ENCODE assay signal across 16 mouse cellular contexts in genomic region chr2:69014241-69014640, GRCm38 (mm10).
"Had no signal": no experiment of that assay in that cellular context is flagged by ENCODE, and none has a peak within 500 bp of the region (broad histone marks: within the 10 kb centered on the region; RNA-seq: fewer than 3 reads in every experiment).

No protein-coding gene starts in this region.

- H3K36me3 ChIP-seq: limb, embryonic 10.5 days; liver, embryonic 15.5 days; midbrain, embryonic 15.5 days had no signal

- H3K27me3 ChIP-seq: liver, embryonic 15.5 days; megakaryocyte, embryonic 14.5 days; midbrain, embryonic 15.5 days had no signal

- H3K4me1 ChIP-seq: liver, embryonic 15.5 days had no signal

- H3K4me3 ChIP-seq: layer of hippocampus, adult 2 months; limb, embryonic 10.5 days; liver, embryonic 15.5 days; megakaryocyte, embryonic 14.5 days; midbrain, embryonic 15.5 days had no signal

- H3K4me2 ChIP-seq: liver, embryonic 11.5 days; liver, embryonic 15.5 days; lung, embryonic 14.5 days; midbrain, embryonic 11.5 days; midbrain, embryonic 15.5 days had no signal

- ATAC-seq: midbrain, embryonic 15.5 days had no signal

- DNase-seq: kidney, postnatal 10 days; kidney, postnatal 4 days; lung, embryonic 14.5 days; lung, postnatal 10 days; lung, postnatal 4 days; right cerebral cortex, adult 18-20 months; right cerebral cortex, postnatal 25 days; thymus, adult 2 months; thymus, postnatal 25 days had no signal
